Mouse (Mus musculus) testis, adult 2 months (tissue): ENCODE measurements around the gene Ube2l3. TPM values are rescaled to one million over a fixed set of nuclear protein-coding genes. Genes with fewer than 3 reads are reported as not detected.

Source experiments
- H3K27ac ChIP-seq: fragments of 200-500 bp; 2 replicates; pipeline ENCODE4 v1.5.1; 2012; ENCODE audit warnings: low read depth, low read length; ENCODE audit not compliant: control insufficient read depth, insufficient read depth
- H3K27me3 ChIP-seq: fragments of 200-500 bp; 2 replicates; pipeline ENCODE4 v1.6.1; 2012; ENCODE audit warnings: mild to moderate bottlenecking, low read length, moderate library complexity; ENCODE audit not compliant: control insufficient read depth, insufficient read depth
- H3K36me3 ChIP-seq: fragments of 200-500 bp; 2 replicates; pipeline ENCODE4 v1.6.1; 2012; ENCODE audit warnings: mild to moderate bottlenecking, low read length; ENCODE audit not compliant: control insufficient read depth, insufficient read depth
- H3K4me1 ChIP-seq: fragments of 200-500 bp; 2 replicates; pipeline ENCODE4 v1.6.1; 2012; ENCODE audit warnings: low read length; ENCODE audit not compliant: control insufficient read depth, insufficient read depth
- H3K4me3 ChIP-seq: fragments of 200-500 bp; 2 replicates; pipeline ENCODE4 v1.5.1; 2012; ENCODE audit warnings: low read depth, mild to moderate bottlenecking, low read length, moderate library complexity, mixed read lengths; ENCODE audit not compliant: control insufficient read depth
- CTCF ChIP-seq: fragments of 200-500 bp; IDR thresholded peaks from 2 replicates; pipeline ENCODE4 v1.5.1; 2012; ENCODE audit warnings: low read depth, mild to moderate bottlenecking, inconsistent platforms, low read length, moderate library complexity; ENCODE audit not compliant: control insufficient read depth, insufficient read depth, insufficient replicate concordance
- POLR2A ChIP-seq: fragments of 200-500 bp; IDR thresholded peaks from 2 replicates; pipeline ENCODE4 v1.6.1; 2012; ENCODE audit warnings: low read depth, mild to moderate bottlenecking, inconsistent platforms, low read length, moderate library complexity; ENCODE audit not compliant: control insufficient read depth
- polyA plus RNA-seq: library from polyadenylated mRNA; depleted of rRNA; stranded (reverse); fragments of >200 nt; gene quantifications from 2 replicates; pipeline ENCODE4 v1.2.3, GENCODE M21; 2012

Ube2l3 gene
- polyA plus RNA-seq, 1 experiment = 80.1 TPM

GRCm38 (mm10) chr16:17208389-17209361 lies 6.2 kb upstream of the Ube2l3 start, which contains the start of gene Rimbp3:
Gene Rimbp3 (plus strand): TSS chr16:17208603.
- no peaks in the 10 kb centered on the region for H3K36me3 ChIP-seq
- peak; percentile 65; the same call in 1 of the 2 replicates for TF ChIP-seq CTCF
- TF ChIP-seq POLR2A = peak; percentile 37
- peaks cover 8% of the 10 kb centered on the region for H3K4me1 ChIP-seq
- H3K27me3 ChIP-seq = no peaks in the 10 kb centered on the region
- H3K27ac ChIP-seq = peak within 1 kb of the TSS; percentile 93
- peak within 1 kb of the TSS; percentile 72 for H3K4me3 ChIP-seq

- Histone ChIP-seq H3K36me3 (no peaks in the 10 kb centered on the region), H3K27ac (no peak overlapping the region), H3K27me3 (no peaks in the 10 kb centered on the region), H3K4me3 (no peak overlapping the region), H3K4me1 (peaks cover 8% of the 10 kb centered on the region)
- TF ChIP-seq CTCF (no peak), POLR2A (no peak)
Measured at GRCm38 (mm10) chr16:17204990-17205389, 2.5 kb upstream of the Ube2l3 start.

GRCm38 (mm10) chr16:17201977-17202376 lies 472 bp downstream of the Ube2l3 start:
- no peak overlapping the region for H3K27ac ChIP-seq

GRCm38 (mm10) chr16:17200953-17201707 lies 1.3 kb downstream of the Ube2l3 start:
- peak overlapping the region; percentile 85 for H3K27ac ChIP-seq
- peaks cover 3% of the 10 kb centered on the region for H3K4me1 ChIP-seq
- no peaks in the 10 kb centered on the region for H3K27me3 ChIP-seq
- TF ChIP-seq CTCF (no peak), POLR2A (peak; percentile 81)
- no peaks in the 10 kb centered on the region for H3K36me3 ChIP-seq
- H3K4me3 ChIP-seq = peak overlapping the region; percentile 86

More at GRCm38 (mm10) chr16:17201977-17202376, 472 bp downstream of the Ube2l3 start:
- H3K4me3 ChIP-seq = no peak overlapping the region
- no peaks in the 10 kb centered on the region for H3K27me3 ChIP-seq
- TF ChIP-seq POLR2A (no peak), CTCF (no peak)
- H3K36me3 ChIP-seq = no peaks in the 10 kb centered on the region
- peaks cover 3% of the 10 kb centered on the region for H3K4me1 ChIP-seq

GRCm38 (mm10) chr16:17200121-17200952 lies 2.1 kb downstream of the Ube2l3 start:
- Histone ChIP-seq H3K36me3 (no peaks in the 10 kb centered on the region), H3K27ac (peak overlapping the region; percentile 85), H3K4me1 (peaks cover 3% of the 10 kb centered on the region), H3K4me3 (peak overlapping the region; percentile 86), H3K27me3 (no peaks in the 10 kb centered on the region)
- TF ChIP-seq CTCF (no peak), POLR2A (no peak)

GRCm38 (mm10) chr16:17193823-17194222 lies 8.6 kb downstream of the Ube2l3 start:
- Histone ChIP-seq H3K4me1 (no peaks in the 10 kb centered on the region; the same call in 1 of the 2 replicates), H3K27ac (no peak overlapping the region), H3K36me3 (no peaks in the 10 kb centered on the region), H3K27me3 (no peaks in the 10 kb centered on the region), H3K4me3 (no peak overlapping the region)
- TF ChIP-seq CTCF (no peak), POLR2A (no peak)
